Mouse (Mus musculus): ENCODE measurements around the gene Sipa1l1.

Gene Sipa1l1

GRCm38 (mm10) chr12:82168820-82169533, at the start of gene Sipa1l1:
Gene Sipa1l1, plus strand, starts transcription at chr12:82169320.
- DNase-seq (ENCODE audit: low spot score in 2 of 2): peak; percentile 95 to 96

- DNase-seq (ENCODE audit: low spot score in 2 of 2): no peak
Measured at GRCm38 (mm10) chr12:82121947-82122346, 47.2 kb upstream of the Sipa1l1 start.

DNA sequence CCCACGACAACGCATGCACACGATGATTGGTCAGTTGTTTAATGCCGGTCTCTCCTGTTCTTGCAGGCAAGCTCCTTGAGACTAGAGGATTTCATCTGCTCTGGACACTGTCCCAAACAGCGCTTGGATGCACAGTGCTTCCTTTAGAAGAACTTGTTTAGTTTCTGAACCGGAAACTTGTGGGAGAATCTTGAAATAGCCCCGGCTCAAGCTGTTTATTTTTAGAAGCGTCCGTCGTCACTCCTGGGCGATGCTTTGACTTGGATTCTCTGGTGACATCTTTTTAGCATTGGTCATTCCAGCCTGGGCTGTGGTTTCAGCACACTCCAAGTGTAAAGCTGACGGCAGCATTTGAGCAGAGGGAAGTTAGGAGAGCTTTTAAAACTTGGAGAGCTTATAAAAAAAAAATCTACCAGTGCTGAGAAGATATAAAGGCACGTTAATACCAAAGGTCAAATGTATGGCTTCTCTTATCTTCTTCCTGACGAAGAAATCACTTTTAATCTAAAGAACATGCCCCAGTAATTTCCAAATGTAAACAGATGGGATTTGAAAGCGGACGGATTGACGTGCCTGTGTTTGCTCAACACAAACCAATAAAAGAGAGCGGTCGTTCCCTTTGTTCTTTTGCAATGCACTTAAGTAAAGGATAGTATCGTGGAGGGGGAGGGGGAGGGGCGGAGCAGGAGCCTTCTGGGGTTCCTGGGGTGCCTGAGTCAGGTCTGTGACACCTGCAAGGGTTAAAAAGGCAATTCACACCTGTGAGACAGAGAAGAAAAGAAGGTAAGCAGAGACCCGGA, 46.5 kb upstream of the Sipa1l1 start:
- no peak for DNase-seq (ENCODE audit: low spot score in 2 of 2)

- no peak for DNase-seq (ENCODE audit: low spot score in 2 of 2)
Measured at GRCm38 (mm10) chr12:82126796-82127195, 42.3 kb upstream of the Sipa1l1 start.

GRCm38 (mm10) chr12:82139234-82140166, 29.6 kb upstream of the Sipa1l1 start:
- DNase-seq (ENCODE audit: low spot score in 2 of 2): no peak

GRCm38 (mm10) chr12:82143371-82143770, 25.7 kb upstream of the Sipa1l1 start:
- no peak for DNase-seq (ENCODE audit: low spot score in 2 of 2)

- no peak for DNase-seq (ENCODE audit: low spot score in 2 of 2)
Measured at GRCm38 (mm10) chr12:82145173-82145572, 23.9 kb upstream of the Sipa1l1 start.

DNA sequence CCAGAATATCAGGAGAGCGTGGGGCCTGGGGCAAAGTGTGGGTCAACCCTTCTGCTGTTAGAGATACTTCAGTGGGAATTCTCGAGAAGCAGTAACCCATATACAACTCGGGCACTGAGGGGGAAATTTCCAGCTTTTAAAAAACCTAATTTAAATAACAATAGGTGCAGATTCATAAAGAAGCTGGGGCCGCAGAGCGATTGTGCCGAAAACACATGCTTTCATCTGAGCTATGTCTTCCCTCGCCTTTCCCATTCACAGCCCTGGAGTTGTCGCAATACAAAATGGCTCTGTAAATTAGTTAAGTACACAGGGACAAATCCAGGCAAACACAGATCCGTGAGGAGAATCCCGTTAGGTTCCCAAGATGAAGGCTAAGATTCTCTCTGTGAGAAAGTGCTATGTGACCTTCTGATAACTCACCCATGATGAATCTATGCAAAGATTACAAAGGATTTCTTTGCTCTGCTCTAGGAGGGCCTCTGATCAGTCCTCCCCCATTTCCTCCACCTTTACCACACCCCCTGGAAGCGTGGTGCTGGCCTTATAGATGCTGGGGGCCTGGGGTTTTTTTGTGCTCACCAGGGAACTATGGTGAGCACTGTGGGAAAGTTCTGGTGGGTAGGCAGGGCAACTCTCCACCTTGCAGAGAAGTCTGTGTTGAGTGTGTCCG, 22.0 kb upstream of the Sipa1l1 start:
- DNase-seq (ENCODE audit: low spot score in 2 of 2): no peak

- DNase-seq (ENCODE audit: low spot score in 2 of 2): no peak
Measured at GRCm38 (mm10) chr12:82148328-82148930, 20.7 kb upstream of the Sipa1l1 start.

DNA sequence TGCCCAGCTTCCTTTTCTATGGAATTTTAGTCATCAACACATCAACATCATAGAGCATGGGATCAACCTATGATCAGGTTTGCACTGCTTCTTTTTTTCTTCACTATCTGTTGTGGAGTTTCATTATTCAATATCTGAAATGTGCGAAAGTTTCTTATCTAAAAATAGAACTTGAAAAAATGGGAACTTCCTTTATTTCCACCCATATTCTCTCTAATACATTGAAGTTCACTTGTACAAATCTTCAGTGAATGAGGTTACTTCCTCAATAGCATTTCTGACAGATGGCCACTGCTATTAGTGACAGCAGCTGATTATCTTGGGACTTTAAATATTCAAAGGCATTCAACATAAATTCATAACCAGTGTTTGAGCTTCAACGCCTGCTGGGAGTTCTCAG, 18.1 kb upstream of the Sipa1l1 start:
- DNase-seq (ENCODE audit: low spot score in 2 of 2): no peak

GRCm38 (mm10) chr12:82154527-82154926, 14.6 kb upstream of the Sipa1l1 start:
- DNase-seq (ENCODE audit: low spot score in 2 of 2): no peak

- no peak for DNase-seq (ENCODE audit: low spot score in 2 of 2)
Measured at GRCm38 (mm10) chr12:82158516-82158915, 10.6 kb upstream of the Sipa1l1 start.

- DNase-seq (ENCODE audit: low spot score in 2 of 2): no peak
Measured at GRCm38 (mm10) chr12:82159372-82159771, 9.7 kb upstream of the Sipa1l1 start.

DNA sequence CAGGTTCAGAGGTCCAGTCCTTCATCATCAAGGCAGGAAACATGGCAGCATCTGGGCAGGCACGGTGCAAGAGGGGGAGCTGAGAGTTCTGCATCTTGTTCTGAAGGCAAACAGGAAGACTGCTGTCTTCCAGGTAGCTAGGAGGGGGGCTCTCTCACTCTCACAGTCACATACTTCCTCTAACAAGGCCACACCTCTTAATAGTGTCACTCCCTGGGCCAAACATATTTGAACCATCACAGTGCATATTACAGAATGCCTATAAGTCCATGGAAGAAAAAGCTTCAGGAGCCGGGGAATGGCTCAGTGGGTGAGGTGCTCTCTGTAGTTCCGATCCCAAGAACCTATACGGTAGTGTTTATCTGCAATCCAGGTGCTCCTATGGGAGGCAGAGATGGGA, 3.5 kb upstream of the Sipa1l1 start:
- DNase-seq (ENCODE audit: low spot score in 2 of 2): peak in 1 of 2 experiments; percentile 17

GRCm38 (mm10) chr12:82166101-82166571, 3.0 kb upstream of the Sipa1l1 start:
- DNase-seq (ENCODE audit: low spot score in 2 of 2): peak in 1 of 2 experiments; percentile 32

DNA sequence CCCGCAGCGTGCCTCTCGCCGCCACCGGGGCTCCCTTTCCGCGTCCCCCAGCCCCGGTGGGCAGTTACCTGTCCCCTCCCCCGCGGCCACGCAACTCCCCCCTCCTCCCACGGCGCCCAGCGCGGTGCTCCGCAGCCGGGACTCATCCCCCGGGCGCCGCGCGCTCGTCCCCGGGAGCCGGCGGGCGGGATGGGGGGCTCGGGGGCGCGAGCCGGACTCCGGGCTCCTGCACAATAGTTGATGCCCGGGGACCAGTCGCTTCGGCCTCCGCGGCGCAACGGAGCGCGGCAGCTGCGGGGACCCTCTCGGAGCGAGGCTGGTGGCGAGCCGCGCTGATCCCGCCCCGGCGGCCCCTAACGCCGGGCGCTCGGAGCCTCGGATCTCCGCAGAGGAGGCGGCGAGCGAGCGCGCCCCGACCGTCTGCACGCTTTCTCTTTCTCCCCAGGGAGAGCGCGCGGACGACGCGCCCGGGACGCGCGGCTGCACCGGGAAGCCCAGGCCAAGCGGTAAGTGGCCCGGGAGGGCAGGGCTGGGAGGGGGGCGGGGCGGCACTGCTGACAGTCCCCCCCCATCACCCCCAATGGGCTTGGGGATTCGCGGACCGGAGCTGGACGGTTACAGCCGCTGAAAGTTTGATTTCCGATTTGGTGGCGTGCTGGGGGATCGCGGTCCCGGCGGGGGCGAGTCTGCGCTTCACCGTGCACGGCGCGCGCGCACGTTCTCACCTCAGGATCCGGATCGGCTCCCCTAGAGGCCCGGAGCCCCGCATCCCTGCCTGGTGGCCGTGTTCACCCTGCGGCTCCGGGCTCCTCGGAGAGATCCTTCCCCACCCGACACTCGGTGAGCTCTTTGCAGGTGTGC, 681 bp downstream of the Sipa1l1 start:
- peak; percentile 45 to 54 for DNase-seq (ENCODE audit: low spot score in 2 of 2)

DNA sequence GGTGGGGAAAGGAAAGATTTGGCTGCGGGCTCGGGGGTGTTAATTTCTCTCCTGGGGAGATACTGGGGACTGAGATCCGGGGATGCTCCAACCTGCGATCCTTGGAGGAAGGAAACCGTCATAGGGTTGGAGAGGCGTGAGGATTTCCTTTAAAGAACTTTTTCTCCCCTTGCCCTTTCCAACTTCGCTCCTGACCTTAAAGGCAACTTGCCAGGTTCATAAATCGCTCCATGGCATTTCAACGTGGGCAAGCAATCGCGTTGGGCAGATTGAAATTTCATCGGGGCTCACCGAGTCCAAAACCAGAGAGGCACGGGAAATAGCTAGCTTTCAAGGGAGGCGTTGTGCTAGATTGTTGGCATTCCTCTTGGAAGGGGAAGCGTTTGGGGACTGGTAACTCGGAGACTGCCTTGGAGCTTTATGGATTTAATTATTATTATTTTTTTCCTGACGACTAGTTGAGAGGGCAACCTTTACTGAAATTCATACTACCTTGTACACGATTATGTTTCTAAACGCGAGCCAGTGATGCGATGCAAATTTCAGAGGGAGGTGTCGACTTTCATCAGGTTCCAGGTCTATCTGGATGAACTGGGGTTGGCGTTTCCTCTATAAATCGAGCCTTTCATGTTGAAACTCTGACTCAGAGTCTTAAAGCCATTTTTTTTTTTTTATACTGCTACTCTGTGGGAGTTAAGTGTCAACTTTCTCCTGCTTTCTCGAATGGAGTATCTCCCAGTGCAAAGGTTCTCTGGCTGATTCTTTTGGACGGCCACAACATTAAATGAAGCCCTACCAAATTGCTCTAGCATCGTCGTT, 1.6 kb downstream of the Sipa1l1 start:
- DNase-seq (ENCODE audit: low spot score in 2 of 2): no peak

GRCm38 (mm10) chr12:82171591-82171990, 2.5 kb downstream of the Sipa1l1 start:
- DNase-seq (ENCODE audit: low spot score in 2 of 2): peak; percentile 24 to 31

- no peak for DNase-seq (ENCODE audit: low spot score in 2 of 2)
Measured at GRCm38 (mm10) chr12:82173623-82174022, 4.5 kb downstream of the Sipa1l1 start.

Data from natural killer cell, adult 2 months (primary cell).